Mouse (Mus musculus): ENCODE measurements around the gene Slc7a6os. TPM values are rescaled to one million over a fixed set of nuclear protein-coding genes. Genes with fewer than 3 reads are reported as not detected.
"Not testable (repeated sequence)": the region's sequence is repeated elsewhere in the genome, so short reads cannot be mapped to it uniquely, and the experiment has no call there.

Gene Slc7a6os
- polyA plus RNA-seq, 1 experiment from 2014 or later, result 29.2 TPM

GRCm38 (mm10) chr8:106219620-106220019, 8.9 kb upstream of the Slc7a6os start:
- 92% methylated on average over 3 of the region's 3 CpGs for WGBS
- no peak for ATAC-seq (ENCODE audit: low FRiP score)
- H3K27ac ChIP-seq, result no peak overlapping the region
- no peak overlapping the region for H3K9ac ChIP-seq
- no peak overlapping the region for H3K4me3 ChIP-seq (replicated peaks; ENCODE audit: low read length)
- no peak for DNase-seq (ENCODE audit: low spot score)
- H3K36me3 ChIP-seq (replicated peaks; ENCODE audit: control insufficient read depth, insufficient read depth), result peaks cover 96% of the 10 kb centered on the region
- no peaks in the 10 kb centered on the region for H3K9me3 ChIP-seq (ENCODE audit: control insufficient read depth, low read length)
- no peak overlapping the region for H3K4me2 ChIP-seq (replicated peaks)
- H3K4me1 ChIP-seq (replicated peaks; ENCODE audit: control insufficient read depth, insufficient read depth, low read length), result no peaks in the 10 kb centered on the region
- H3K27me3 ChIP-seq (ENCODE audit: control insufficient read depth, insufficient read depth, low read length), result no peaks in the 10 kb centered on the region

DNA sequence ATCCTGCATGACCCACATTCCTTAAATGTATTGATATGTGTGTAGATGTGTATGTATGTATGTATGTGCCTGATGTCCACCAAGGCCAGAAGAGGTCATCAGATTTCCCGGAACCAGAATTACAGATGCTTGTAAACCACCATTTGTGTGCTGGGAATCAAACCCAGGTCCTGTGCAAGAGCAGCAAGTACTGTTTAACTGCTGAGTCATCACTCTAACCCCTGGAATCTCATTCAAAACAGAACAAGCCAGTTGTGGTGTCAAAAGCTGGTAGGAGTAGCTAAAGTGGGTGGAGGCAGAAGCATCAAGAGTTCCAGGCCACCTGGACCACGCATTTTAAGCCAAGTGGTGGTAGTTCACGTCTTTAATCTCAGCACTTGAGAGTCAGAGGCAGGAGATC, 3.2 kb upstream of the Slc7a6os start:
- DNase-seq (ENCODE audit: low spot score), result no peak
- Histone ChIP-seq H3K36me3 (replicated peaks; ENCODE audit: control insufficient read depth, insufficient read depth) (peaks cover 62% of the 10 kb centered on the region), H3K27ac (no peak overlapping the region), H3K4me1 (replicated peaks; ENCODE audit: control insufficient read depth, insufficient read depth, low read length) (peaks cover 14% of the 10 kb centered on the region), H3K27me3 (ENCODE audit: control insufficient read depth, insufficient read depth, low read length) (no peaks in the 10 kb centered on the region), H3K9ac (no peak overlapping the region), H3K9me3 (ENCODE audit: control insufficient read depth, low read length) (no peaks in the 10 kb centered on the region), H3K4me3 (replicated peaks; ENCODE audit: low read length) (no peak overlapping the region), H3K4me2 (replicated peaks) (no peak overlapping the region)
- no peak for ATAC-seq (ENCODE audit: low FRiP score)
- 93% methylated on average over 3 of the region's 3 CpGs for WGBS

DNA sequence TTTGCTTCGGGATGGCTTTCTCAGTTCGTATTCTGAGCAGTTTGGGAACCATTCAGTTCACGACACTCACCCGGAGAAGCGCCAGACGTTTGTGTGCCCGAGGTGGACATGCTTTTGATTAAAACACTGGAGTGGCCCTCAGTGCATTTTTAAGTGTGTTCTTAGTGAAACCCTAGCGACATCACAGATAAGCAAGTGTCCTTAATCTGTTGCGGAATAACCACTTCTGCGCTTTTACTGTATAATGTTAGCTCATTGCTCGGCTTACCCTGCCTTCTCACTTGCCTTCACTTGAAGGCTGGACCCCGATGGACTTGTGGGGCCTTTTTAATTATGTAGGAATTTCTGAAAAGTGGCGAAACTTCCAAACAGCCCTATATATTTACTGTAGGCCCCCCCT, 686 bp upstream of the Slc7a6os start:
- Histone ChIP-seq H3K9ac (peak overlapping the region; percentile 85), H3K9me3 (ENCODE audit: control insufficient read depth, low read length) (no peaks in the 10 kb centered on the region), H3K4me2 (replicated peaks) (peak overlapping the region; percentile 51), H3K27ac (peak overlapping the region; percentile 91), H3K4me1 (replicated peaks; ENCODE audit: control insufficient read depth, insufficient read depth, low read length) (peaks cover 14% of the 10 kb centered on the region), H3K36me3 (replicated peaks; ENCODE audit: control insufficient read depth, insufficient read depth) (peaks cover 62% of the 10 kb centered on the region), H3K27me3 (ENCODE audit: control insufficient read depth, insufficient read depth, low read length) (no peaks in the 10 kb centered on the region), H3K4me3 (replicated peaks; ENCODE audit: low read length) (peak overlapping the region; percentile 72)
- DNase-seq (ENCODE audit: low spot score) (peak; percentile 45), ATAC-seq (ENCODE audit: low FRiP score) (no peak)
- WGBS, result 7% methylated on average over 13 of the region's 13 CpGs

GRCm38 (mm10) chr8:106210035-106210731, 552 bp downstream of the Slc7a6os start:
- Histone ChIP-seq H3K27me3 (ENCODE audit: control insufficient read depth, insufficient read depth, low read length) (no peaks in the 10 kb centered on the region), H3K4me1 (replicated peaks; ENCODE audit: control insufficient read depth, insufficient read depth, low read length) (peaks cover 14% of the 10 kb centered on the region), H3K27ac (peak overlapping the region; percentile 91), H3K4me3 (replicated peaks; ENCODE audit: low read length) (peak overlapping the region; percentile 72), H3K9me3 (ENCODE audit: control insufficient read depth, low read length) (no peaks in the 10 kb centered on the region), H3K4me2 (replicated peaks) (peak overlapping the region; percentile 51), H3K9ac (peak overlapping the region; percentile 85), H3K36me3 (replicated peaks; ENCODE audit: control insufficient read depth, insufficient read depth) (peaks cover 59% of the 10 kb centered on the region)
- 1% methylated on average over 35 of the region's 35 CpGs for WGBS
- ATAC-seq (ENCODE audit: low FRiP score) (peak; percentile 72), DNase-seq (ENCODE audit: low spot score) (no peak)

- H3K27ac ChIP-seq; H3K4me1 ChIP-seq (replicated peaks; ENCODE audit: control insufficient read depth, insufficient read depth, low read length); H3K27me3 ChIP-seq (ENCODE audit: control insufficient read depth, insufficient read depth, low read length); ATAC-seq (ENCODE audit: low FRiP score); DNase-seq (ENCODE audit: low spot score); H3K9me3 ChIP-seq (ENCODE audit: control insufficient read depth, low read length); H3K9ac ChIP-seq; H3K4me3 ChIP-seq (replicated peaks; ENCODE audit: low read length); H3K4me2 ChIP-seq (replicated peaks): not testable (repeated sequence)
- peaks cover 97% of the 10 kb centered on the region for H3K36me3 ChIP-seq (replicated peaks; ENCODE audit: control insufficient read depth, insufficient read depth)
- WGBS, result 89% methylated on average over 3 of the region's 3 CpGs
Measured at GRCm38 (mm10) chr8:106199596-106199995, 11.1 kb downstream of the Slc7a6os start.

GRCm38 (mm10) chr8:106198741-106199140, 12.0 kb downstream of the Slc7a6os start:
- no peak overlapping the region for H3K9ac ChIP-seq
- H3K9me3 ChIP-seq (ENCODE audit: control insufficient read depth, low read length), result no peaks in the 10 kb centered on the region
- H3K4me1 ChIP-seq (replicated peaks; ENCODE audit: control insufficient read depth, insufficient read depth, low read length), result no peaks in the 10 kb centered on the region
- H3K27me3 ChIP-seq (ENCODE audit: control insufficient read depth, insufficient read depth, low read length), result no peaks in the 10 kb centered on the region
- no peak overlapping the region for H3K27ac ChIP-seq
- DNase-seq (ENCODE audit: low spot score) (peak; percentile 53), ATAC-seq (ENCODE audit: low FRiP score) (no peak)
- WGBS, result 19% methylated on average over 1 of the region's 1 CpGs
- H3K4me3 ChIP-seq (replicated peaks; ENCODE audit: low read length), result no peak overlapping the region
- peaks cover 98% of the 10 kb centered on the region for H3K36me3 ChIP-seq (replicated peaks; ENCODE audit: control insufficient read depth, insufficient read depth)
- no peak overlapping the region for H3K4me2 ChIP-seq (replicated peaks)

- 94% methylated on average over 5 of the region's 5 CpGs for WGBS
- no peaks in the 10 kb centered on the region for H3K9me3 ChIP-seq (ENCODE audit: control insufficient read depth, low read length)
- no peak overlapping the region for H3K27ac ChIP-seq
- H3K4me1 ChIP-seq (replicated peaks; ENCODE audit: control insufficient read depth, insufficient read depth, low read length), result no peaks in the 10 kb centered on the region
- H3K9ac ChIP-seq, result no peak overlapping the region
- H3K4me3 ChIP-seq (replicated peaks; ENCODE audit: low read length), result no peak overlapping the region
- DNase-seq (ENCODE audit: low spot score) (no peak), ATAC-seq (ENCODE audit: low FRiP score) (no peak)
- H3K4me2 ChIP-seq (replicated peaks), result no peak overlapping the region
- peaks cover 93% of the 10 kb centered on the region for H3K36me3 ChIP-seq (replicated peaks; ENCODE audit: control insufficient read depth, insufficient read depth)
- H3K27me3 ChIP-seq (ENCODE audit: control insufficient read depth, insufficient read depth, low read length), result no peaks in the 10 kb centered on the region
Measured at GRCm38 (mm10) chr8:106194062-106194461, 16.7 kb downstream of the Slc7a6os start.

GRCm38 (mm10) chr8:106193162-106193561, 17.6 kb downstream of the Slc7a6os start:
- H3K36me3 ChIP-seq (replicated peaks; ENCODE audit: control insufficient read depth, insufficient read depth), result peaks cover 86% of the 10 kb centered on the region

DNA sequence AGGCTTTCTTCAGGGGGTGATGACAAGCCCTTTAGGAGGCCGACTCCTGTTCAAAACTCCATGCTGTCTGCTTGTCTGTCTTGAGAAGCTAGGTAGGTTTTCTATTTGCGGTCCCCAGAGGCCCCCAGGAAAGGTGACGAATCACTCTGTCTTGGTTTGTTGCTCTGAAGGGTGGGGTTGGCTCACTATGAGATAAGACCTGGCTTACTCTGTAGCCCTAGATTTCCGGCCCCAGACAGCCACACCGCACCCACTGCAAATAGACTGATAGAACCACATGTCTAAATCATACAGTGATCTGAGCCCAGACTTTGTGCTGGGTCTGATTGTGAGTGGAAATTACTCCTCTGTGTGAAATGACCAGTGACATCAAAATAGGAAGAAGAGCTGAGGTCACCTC, 19.1 kb downstream of the Slc7a6os start:
- Histone ChIP-seq H3K36me3 (replicated peaks; ENCODE audit: control insufficient read depth, insufficient read depth) (peaks cover 85% of the 10 kb centered on the region), H3K4me2 (replicated peaks) (no peak overlapping the region), H3K4me1 (replicated peaks; ENCODE audit: control insufficient read depth, insufficient read depth, low read length) (no peaks in the 10 kb centered on the region), H3K9me3 (ENCODE audit: control insufficient read depth, low read length) (no peaks in the 10 kb centered on the region), H3K4me3 (replicated peaks; ENCODE audit: low read length) (no peak overlapping the region), H3K9ac (no peak overlapping the region), H3K27ac (no peak overlapping the region), H3K27me3 (ENCODE audit: control insufficient read depth, insufficient read depth, low read length) (no peaks in the 10 kb centered on the region)
- ATAC-seq (ENCODE audit: low FRiP score) (no peak), DNase-seq (ENCODE audit: low spot score) (no peak)
- 91% methylated on average over 5 of the region's 5 CpGs for WGBS

More at GRCm38 (mm10) chr8:106193162-106193561, 17.6 kb downstream of the Slc7a6os start:
- Histone ChIP-seq H3K27ac (no peak overlapping the region), H3K4me1 (replicated peaks; ENCODE audit: control insufficient read depth, insufficient read depth, low read length) (no peaks in the 10 kb centered on the region), H3K27me3 (ENCODE audit: control insufficient read depth, insufficient read depth, low read length) (no peaks in the 10 kb centered on the region), H3K4me3 (replicated peaks; ENCODE audit: low read length) (no peak overlapping the region), H3K9ac (no peak overlapping the region), H3K9me3 (ENCODE audit: control insufficient read depth, low read length) (no peaks in the 10 kb centered on the region), H3K4me2 (replicated peaks) (no peak overlapping the region)
- no peak for ATAC-seq (ENCODE audit: low FRiP score)
- DNase-seq (ENCODE audit: low spot score), result no peak
- WGBS, result 91% methylated on average over 6 of the region's 6 CpGs

- DNase-seq (ENCODE audit: low spot score) (no peak), ATAC-seq (ENCODE audit: low FRiP score) (no peak)
- H3K27me3 ChIP-seq (ENCODE audit: control insufficient read depth, insufficient read depth, low read length), result no peaks in the 10 kb centered on the region
- H3K4me1 ChIP-seq (replicated peaks; ENCODE audit: control insufficient read depth, insufficient read depth, low read length), result no peaks in the 10 kb centered on the region
- H3K36me3 ChIP-seq (replicated peaks; ENCODE audit: control insufficient read depth, insufficient read depth), result peaks cover 70% of the 10 kb centered on the region
- H3K9me3 ChIP-seq (ENCODE audit: control insufficient read depth, low read length), result no peaks in the 10 kb centered on the region
- H3K27ac ChIP-seq, result no peak overlapping the region
- 95% methylated on average over 4 of the region's 4 CpGs for WGBS
- no peak overlapping the region for H3K9ac ChIP-seq
- H3K4me2 ChIP-seq (replicated peaks), result no peak overlapping the region
- H3K4me3 ChIP-seq (replicated peaks; ENCODE audit: low read length), result no peak overlapping the region
Measured at GRCm38 (mm10) chr8:106189162-106189561, 21.6 kb downstream of the Slc7a6os start.
